Mouse (Mus musculus) cortical plate, adult 2 months (tissue): ENCODE measurements at regions not wholly inside any gene's neighbourhood (a gene's known extent, or its start where the extent isn't known, plus 50 kb on each side); places are given as distances from the start of the nearest gene placed in this dataset.

Experiments
- CTCF ChIP-seq: fragments of 200-500 bp; IDR thresholded peaks from 2 replicates; pipeline ENCODE4 v1.5.1; 2011; ENCODE audit warnings: mild to moderate bottlenecking, control low read depth, low read length; ENCODE audit not compliant: insufficient read depth; ENCODE audit errors: extremely low read depth
- POLR2A ChIP-seq: fragments of 200-500 bp; IDR thresholded peaks from 2 replicates; pipeline ENCODE4 v1.6.1; 2011; ENCODE audit warnings: mild to moderate bottlenecking, low read length, control low read depth; ENCODE audit not compliant: insufficient read depth; ENCODE audit errors: extremely low read depth

DNA sequence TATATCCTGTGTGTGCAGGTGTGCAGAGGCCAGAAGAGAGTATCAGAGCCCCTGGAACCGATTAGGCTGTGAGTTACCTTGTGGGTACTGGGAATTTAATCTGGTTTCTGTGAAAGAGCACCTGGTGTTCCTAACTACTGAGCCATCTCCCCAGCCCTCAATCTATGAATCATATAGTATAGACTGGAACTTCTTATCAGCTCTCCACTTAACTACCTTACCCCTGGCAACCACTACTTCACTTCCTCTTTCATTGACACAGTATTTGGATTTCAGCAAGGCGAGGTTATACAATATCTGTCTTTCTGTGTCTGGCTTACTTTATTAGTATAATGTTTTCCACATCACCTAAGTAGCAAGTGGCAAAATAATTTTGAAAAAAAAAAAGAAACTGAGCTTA, 239.1 kb upstream of the Sstr1 start:
- TF ChIP-seq CTCF = no peak
- no peak for TF ChIP-seq POLR2A
